Mouse (Mus musculus) liver, adult 10 weeks (tissue): ENCODE results near the gene Tmem109. TPM values are rescaled to one million over a fixed set of nuclear protein-coding genes. Genes with fewer than 3 reads are reported as not detected.

Experiments
- polyA plus RNA-seq: library from polyadenylated mRNA; stranded (reverse); fragments of 350-450 nt; fragmentation: Illumina TruSeq; extraction: RNeasy Lipid Tissue Mini Kit (QIAGEN cat#74804); gene quantifications from one replicate; pipeline ENCODE4 v1.2.3, GENCODE M21; 2014; ENCODE audit warnings: low read depth, low replicate concordance

The Tmem109 gene
- 2.3 TPM for polyA plus RNA-seq

GRCm38 (mm10) chr19:10881426-10882154 is at the start of gene Tmem109:
TSS of gene Tmem109 (minus strand) at chr19:10882001.

DNA sequence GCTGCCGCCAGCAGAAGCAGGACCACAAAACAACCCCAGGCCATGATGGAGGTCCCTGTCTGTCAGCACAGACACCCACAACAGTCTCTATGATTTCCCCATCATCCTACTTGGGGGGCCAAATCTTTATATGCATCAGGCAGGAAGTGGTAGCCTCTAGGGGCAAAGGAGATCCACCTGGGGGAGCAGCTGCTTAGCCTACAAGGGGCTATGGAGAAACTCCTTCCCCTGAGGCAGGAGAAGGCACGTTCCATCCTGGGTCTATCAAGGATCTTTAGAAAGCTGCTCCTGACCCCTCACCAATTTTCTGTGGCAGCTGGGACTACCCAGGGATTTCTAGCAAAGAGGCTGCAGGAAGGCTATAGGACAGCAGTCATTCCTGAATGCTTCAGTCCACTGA is 38.7 kb upstream of the Tmem109 start, which contains the start of gene Zp1:
Gene Zp1, minus strand, starts transcription at position 101 of the 400 bp plus-strand sequence.

DNA sequence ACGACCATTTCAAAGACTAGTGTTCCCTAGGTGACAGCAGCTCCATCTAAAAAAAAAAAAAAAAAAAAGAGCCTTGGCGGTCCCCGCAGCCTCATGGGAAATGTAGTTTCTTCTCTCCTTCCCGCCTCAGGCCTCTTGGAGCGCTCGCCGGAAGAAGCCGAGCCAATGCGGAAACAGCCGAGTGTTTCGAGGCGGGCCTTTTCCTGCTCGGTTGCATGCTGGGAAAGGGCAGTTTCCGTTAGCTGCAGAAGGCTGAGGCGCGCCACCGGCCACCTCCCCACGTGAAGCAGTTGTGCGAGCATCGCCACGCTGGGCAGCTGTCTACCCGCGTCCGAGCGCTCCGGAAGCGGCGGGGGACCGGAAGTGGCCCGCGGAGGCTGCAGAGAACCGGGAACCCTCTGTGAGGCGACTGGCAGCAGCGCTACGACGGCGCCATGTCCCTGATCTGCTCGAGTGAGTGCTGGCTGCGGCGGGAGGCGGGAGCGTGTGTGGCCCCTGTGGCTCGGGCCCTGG is 13.3 kb upstream of the Tmem109 start, which contains the start of gene Prpf19:
Gene Prpf19, plus strand, starts transcription at position 216 of the 513 bp plus-strand sequence.

GRCm38 (mm10) chr19:10869886-10870527 is 11.8 kb downstream of the Tmem109 start, which contains the start of gene Tmem132a:
TSS of gene Tmem132a (minus strand) at chr19:10869940.

GRCm38 (mm10) chr19:10839010-10839892 is 42.5 kb downstream of the Tmem109 start, which contains the start of gene Slc15a3:
TSS of gene Slc15a3 (plus strand) at chr19:10839727.

DNA sequence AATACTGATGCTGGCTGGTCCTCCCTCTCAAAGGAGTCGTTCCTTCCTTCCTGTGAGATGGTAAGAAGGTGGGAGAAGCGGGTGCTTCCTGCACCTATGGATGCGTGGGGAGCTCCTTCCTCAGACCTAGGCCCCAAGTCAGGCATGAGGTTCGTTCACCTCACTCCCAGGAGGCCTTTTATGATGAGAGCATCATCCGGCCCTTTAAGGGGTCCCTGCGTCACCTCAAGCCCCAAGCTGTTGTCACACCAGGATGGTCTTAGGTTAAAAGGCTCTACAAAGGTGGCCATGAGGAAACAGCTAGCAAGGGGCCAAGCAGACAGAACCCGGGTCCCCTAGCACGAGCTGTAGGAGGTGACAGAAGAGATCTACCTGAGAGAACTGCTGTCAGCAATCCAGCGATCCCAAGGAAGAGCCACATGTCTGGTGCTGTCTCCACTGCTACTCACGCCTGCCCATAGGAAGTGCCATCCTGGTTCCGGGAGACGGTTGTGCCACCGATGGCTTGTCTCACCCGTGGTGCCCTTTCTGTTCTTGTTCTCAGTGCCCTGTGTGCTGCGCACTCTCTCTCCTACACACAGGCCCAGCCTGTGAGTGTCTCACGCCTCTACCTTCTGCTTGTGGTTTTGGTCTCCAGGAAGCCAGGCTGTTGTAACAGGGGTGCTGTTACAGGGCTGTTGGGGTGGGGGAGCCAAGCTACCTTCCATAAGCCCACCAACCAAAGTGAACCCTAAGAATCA is 52.2 kb downstream of the Tmem109 start, which contains the start of gene Cd6:
Gene Cd6, minus strand, starts transcription at position 623 of the 740 bp plus-strand sequence.

Other genes starting within 250 kb of the Tmem109 start
- gene Vwce, start 247.8 kb downstream of the Tmem109 start, polyA plus RNA-seq = 4.2 TPM
- gene Pga5, start 203.9 kb downstream of the Tmem109 start, polyA plus RNA-seq = not detected
- gene Vps37c, start 193.3 kb downstream of the Tmem109 start, polyA plus RNA-seq = 1.7 TPM
- not detected for gene Cd5, start 143.0 kb downstream of the Tmem109 start, polyA plus RNA-seq
- gene Cd6, start 51.9 kb downstream of the Tmem109 start, polyA plus RNA-seq = not detected
- gene Slc15a3, start 42.3 kb downstream of the Tmem109 start, polyA plus RNA-seq = 1.8 TPM
- gene Tmem132a, start 12.1 kb downstream of the Tmem109 start, polyA plus RNA-seq = not detected
- 30.7 TPM for gene Prpf19, start 13.2 kb upstream of the Tmem109 start, polyA plus RNA-seq
- not detected for gene Zp1, start 38.6 kb upstream of the Tmem109 start, polyA plus RNA-seq
- not detected for gene Ptgdr2, start 55.2 kb upstream of the Tmem109 start, polyA plus RNA-seq
- gene Ccdc86, start 67.3 kb upstream of the Tmem109 start, polyA plus RNA-seq = 1.4 TPM
- not detected for gene Ms4a10, start 92.7 kb upstream of the Tmem109 start, polyA plus RNA-seq
- gene Ms4a15, start 111.2 kb upstream of the Tmem109 start, polyA plus RNA-seq = not detected
- not detected for gene Ms4a18, start 136.0 kb upstream of the Tmem109 start, polyA plus RNA-seq
- gene Ms4a8a, start 199.1 kb upstream of the Tmem109 start, polyA plus RNA-seq = 1.8 TPM
- gene 1700017D01Rik, start 248.9 kb upstream of the Tmem109 start, polyA plus RNA-seq = not detected